Mouse (Mus musculus) heart, embryonic 12.5 days (tissue): ENCODE data around the gene Usp34. TPM values are rescaled to one million over a fixed set of nuclear protein-coding genes. Genes with fewer than 3 reads are reported as not detected.
"Not testable (repeated sequence)": the region's sequence is repeated elsewhere in the genome, so short reads cannot be mapped to it uniquely, and the experiment has no call there.

Experiments
- ATAC-seq: fragments of 200-750 bp; cut with Nextera tagmentation; 2 replicates; pipeline ENCODE4 v1.8.0; 2017; ENCODE audit warnings: moderate TSS enrichment, moderate library complexity; ENCODE audit not compliant: insufficient number of reproducible peaks, low FRiP score
- H3K27ac ChIP-seq: fragments of 300-500 bp; sonication (generic); 2 replicates; pipeline ENCODE4 v1.5.1; 2016; ENCODE audit warnings: mild to moderate bottlenecking, moderate library complexity; ENCODE audit not compliant: poor library complexity, severe bottlenecking
- H3K27me3 ChIP-seq: fragments of 300-500 bp; sonication (generic); replicated peaks from 2 replicates; pipeline ENCODE4 v1.6.1; 2016; ENCODE audit warnings: mild to moderate bottlenecking, moderate library complexity
- H3K36me3 ChIP-seq: fragments of 300-500 bp; sonication (generic); 2 replicates; pipeline ENCODE4 v1.6.1; 2016; ENCODE audit warnings: mild to moderate bottlenecking, moderate library complexity
- H3K4me1 ChIP-seq: fragments of 300-500 bp; sonication (generic); replicated peaks from 2 replicates; pipeline ENCODE4 v1.6.1; 2016; ENCODE audit warnings: mild to moderate bottlenecking
- H3K4me2 ChIP-seq: fragments of 300-500 bp; sonication (generic); 2 replicates; pipeline ENCODE4 v1.6.1; 2016; ENCODE audit warnings: mild to moderate bottlenecking, moderate library complexity
- H3K4me3 ChIP-seq: fragments of 300-500 bp; sonication (generic); 2 replicates; pipeline ENCODE4 v1.5.1; 2016; ENCODE audit warnings: mild to moderate bottlenecking
- H3K9ac ChIP-seq: fragments of 300-500 bp; sonication (generic); 2 replicates; pipeline ENCODE4 v1.6.1; 2016; ENCODE audit warnings: mild to moderate bottlenecking, moderate library complexity
- H3K9me3 ChIP-seq: fragments of 300-500 bp; sonication (generic); replicated peaks from 2 replicates; pipeline ENCODE4 v1.6.1; 2016; ENCODE audit warnings: mild to moderate bottlenecking, moderate library complexity
- WGBS: fragments of 180-500 bp; shearing (Covaris S2); methylation state at CpG from one replicate; pipeline ENCODE4 v1.1.7; 2016; 5-methylcytosine and 5-hydroxymethylcytosine counted together
- polyA plus RNA-seq: library from polyadenylated mRNA; unstranded; fragments of >200 nt; fragmentation: Nextera tagmentation; extraction: Ambion mirVana; gene quantifications from 2 replicates; pipeline ENCODE4 v1.2.1, GENCODE M21; 2016

Gene Usp34
- 19.2 and 24.3 TPM in 2 replicates for polyA plus RNA-seq

GRCm38 (mm10) chr11:23306764-23307565 is at the start of gene Usp34:
Gene Usp34, plus strand, starts transcription at chr11:23306895.
- ATAC-seq: peak; percentile 81
- Histone ChIP-seq H3K4me1 (peaks cover 9% of the 10 kb centered on the region; the same call in 1 of the 2 replicates), H3K4me2 (peak within 1 kb of the TSS; percentile 83), H3K27me3 (no peaks in the 10 kb centered on the region), H3K4me3 (peak within 1 kb of the TSS; percentile 100), H3K27ac (peak within 1 kb of the TSS; percentile 100), H3K9ac (peak within 1 kb of the TSS; percentile 100), H3K9me3 (no peaks in the 10 kb centered on the region), H3K36me3 (no peaks in the 10 kb centered on the region)
- WGBS: under 1% methylated on average over 56 of the region's 80 CpGs

- Histone ChIP-seq H3K36me3 (peaks cover 21% of the 10 kb centered on the region), H3K4me2 (peak overlapping the region; percentile 37), H3K4me1 (peaks cover 29% of the 10 kb centered on the region), H3K27me3 (no peaks in the 10 kb centered on the region), H3K9ac (no peak overlapping the region), H3K9me3 (no peaks in the 10 kb centered on the region), H3K27ac (no peak overlapping the region), H3K4me3 (peak overlapping the region; percentile 1; the same call in 1 of the 2 replicates)
- ATAC-seq: no peak
- 75% methylated on average over 4 of the region's 4 CpGs for WGBS
These were observed 47.6 kb upstream of the Usp34 start for GRCm38 (mm10) chr11:23259073-23259472.

- Histone ChIP-seq H3K4me1 (peaks cover 29% of the 10 kb centered on the region), H3K36me3 (peaks cover 24% of the 10 kb centered on the region), H3K9ac (no peak overlapping the region), H3K4me3 (peak overlapping the region; percentile 1; the same call in 1 of the 2 replicates), H3K27me3 (no peaks in the 10 kb centered on the region), H3K4me2 (no peak overlapping the region), H3K9me3 (no peaks in the 10 kb centered on the region), H3K27ac (no peak overlapping the region)
- ATAC-seq: no peak
- WGBS: 69% methylated on average over 1 of the region's 1 CpGs
These were observed 47.2 kb upstream of the Usp34 start for GRCm38 (mm10) chr11:23259481-23259880.

GRCm38 (mm10) chr11:23260186-23260585 is 46.5 kb upstream of the Usp34 start:
- Histone ChIP-seq H3K4me1 (peaks cover 29% of the 10 kb centered on the region), H3K36me3 (peaks cover 28% of the 10 kb centered on the region), H3K27ac (no peak overlapping the region), H3K27me3 (no peaks in the 10 kb centered on the region), H3K4me2 (no peak overlapping the region), H3K9me3 (no peaks in the 10 kb centered on the region), H3K4me3 (no peak overlapping the region), H3K9ac (no peak overlapping the region)
- no peak for ATAC-seq
- WGBS: 81% methylated on average over 1 of the region's 1 CpGs

GRCm38 (mm10) chr11:23261490-23261889 is 45.2 kb upstream of the Usp34 start:
- H3K4me2 ChIP-seq: no peak overlapping the region
- no peaks in the 10 kb centered on the region for H3K27me3 ChIP-seq
- no peak overlapping the region for H3K27ac ChIP-seq
- H3K36me3 ChIP-seq: peaks cover 38% of the 10 kb centered on the region
- no peak overlapping the region for H3K9ac ChIP-seq
- WGBS: 63% methylated on average over 3 of the region's 3 CpGs
- no peak overlapping the region for H3K4me3 ChIP-seq
- ATAC-seq: no peak
- H3K4me1 ChIP-seq: peaks cover 29% of the 10 kb centered on the region
- H3K9me3 ChIP-seq: no peaks in the 10 kb centered on the region

GRCm38 (mm10) chr11:23264949-23265348 is 41.7 kb upstream of the Usp34 start:
- no peak for ATAC-seq
- peaks cover 45% of the 10 kb centered on the region for H3K36me3 ChIP-seq
- peaks cover 12% of the 10 kb centered on the region for H3K4me1 ChIP-seq
- no peak overlapping the region for H3K4me2 ChIP-seq
- H3K9ac ChIP-seq: no peak overlapping the region
- no peaks in the 10 kb centered on the region for H3K9me3 ChIP-seq
- H3K27me3 ChIP-seq: no peaks in the 10 kb centered on the region
- H3K27ac ChIP-seq: no peak overlapping the region
- no peak overlapping the region for H3K4me3 ChIP-seq

- Histone ChIP-seq H3K4me1 (no peaks in the 10 kb centered on the region), H3K27me3 (no peaks in the 10 kb centered on the region), H3K36me3 (peaks cover 56% of the 10 kb centered on the region), H3K9ac (no peak overlapping the region), H3K4me2 (no peak overlapping the region), H3K4me3 (no peak overlapping the region), H3K9me3 (no peaks in the 10 kb centered on the region), H3K27ac (no peak overlapping the region)
- 85% methylated on average over 4 of the region's 4 CpGs for WGBS
- ATAC-seq: no peak
These were observed 34.6 kb upstream of the Usp34 start for GRCm38 (mm10) chr11:23271770-23272724.

- ATAC-seq: no peak
These were observed 30.9 kb upstream of the Usp34 start for GRCm38 (mm10) chr11:23275780-23276179.

GRCm38 (mm10) chr11:23284469-23284868 is 22.2 kb upstream of the Usp34 start:
- H3K27me3 ChIP-seq: no peaks in the 10 kb centered on the region
- WGBS: 98% methylated on average over 4 of the region's 4 CpGs
- no peak overlapping the region for H3K4me2 ChIP-seq
- H3K36me3 ChIP-seq: peaks cover 78% of the 10 kb centered on the region
- no peaks in the 10 kb centered on the region for H3K4me1 ChIP-seq
- ATAC-seq: no peak
- H3K9me3 ChIP-seq: no peaks in the 10 kb centered on the region
- no peak overlapping the region for H3K4me3 ChIP-seq
- no peak overlapping the region for H3K9ac ChIP-seq
- H3K27ac ChIP-seq: no peak overlapping the region

More at GRCm38 (mm10) chr11:23275780-23276179, 30.9 kb upstream of the Usp34 start:
- Histone ChIP-seq H3K27ac (no peak overlapping the region), H3K9me3 (no peaks in the 10 kb centered on the region), H3K4me1 (no peaks in the 10 kb centered on the region), H3K27me3 (no peaks in the 10 kb centered on the region), H3K4me3 (no peak overlapping the region), H3K9ac (no peak overlapping the region), H3K4me2 (no peak overlapping the region), H3K36me3 (peaks cover 71% of the 10 kb centered on the region)
- WGBS: 82% methylated on average over 3 of the region's 3 CpGs

GRCm38 (mm10) chr11:23288866-23289265 is 17.8 kb upstream of the Usp34 start:
- not testable (repeated sequence) for H3K4me2 ChIP-seq, H3K27me3 ChIP-seq, H3K9me3 ChIP-seq, H3K4me1 ChIP-seq, H3K4me3 ChIP-seq, H3K9ac ChIP-seq, H3K27ac ChIP-seq, ATAC-seq
- 69% methylated on average over 4 of the region's 4 CpGs for WGBS
- peaks cover 76% of the 10 kb centered on the region for H3K36me3 ChIP-seq

- no peaks in the 10 kb centered on the region for H3K9me3 ChIP-seq
- ATAC-seq: no peak
- H3K4me1 ChIP-seq: no peaks in the 10 kb centered on the region
- 98% methylated on average over 2 of the region's 2 CpGs for WGBS
- H3K27ac ChIP-seq: no peak overlapping the region
- H3K27me3 ChIP-seq: no peaks in the 10 kb centered on the region
- H3K4me3 ChIP-seq: no peak overlapping the region
- H3K9ac ChIP-seq: no peak overlapping the region
- H3K4me2 ChIP-seq: no peak overlapping the region
- peaks cover 55% of the 10 kb centered on the region for H3K36me3 ChIP-seq
These were observed 9.3 kb upstream of the Usp34 start for GRCm38 (mm10) chr11:23297379-23297778.
